Mouse (Mus musculus) CD4-positive helper T cell, adult 2 months (primary cell): ENCODE measurements around the gene Col24a1.

Experiments used
- DNase-seq: peaks from one replicate; pipeline ENCODE4 v3.0.0-alpha.2; 2012; ENCODE audit warnings: low read depth, missing footprints, low spot score

Gene Col24a1

GRCm38 (mm10) chr3:145292337-145293134 is at the start of gene Col24a1:
Gene Col24a1, plus strand, starts transcription at chr3:145292472.
- no peak for DNase-seq

- DNase-seq, result no peak
These were observed 44.2 kb upstream of the Col24a1 start for GRCm38 (mm10) chr3:145248040-145248439.

DNA sequence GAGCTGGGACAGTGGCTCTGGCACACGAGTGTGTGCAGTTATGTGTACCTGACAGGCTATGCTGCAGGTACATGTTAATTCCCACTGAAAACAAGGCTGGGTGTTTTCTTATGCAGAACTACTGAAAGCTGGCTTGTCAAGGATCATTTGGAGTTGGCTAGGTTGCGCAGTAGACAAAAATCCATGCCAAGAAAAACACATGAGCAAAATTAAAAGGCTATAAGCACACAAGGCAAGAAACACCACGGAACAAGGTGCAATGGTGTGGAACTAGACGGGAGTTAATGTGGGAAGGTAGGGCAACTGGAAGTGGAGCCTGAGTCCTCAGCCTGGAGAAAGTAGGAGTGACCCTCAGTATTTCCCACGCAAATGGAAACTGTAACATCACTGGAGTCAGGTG is 39.2 kb upstream of the Col24a1 start:
- DNase-seq, result no peak

DNA sequence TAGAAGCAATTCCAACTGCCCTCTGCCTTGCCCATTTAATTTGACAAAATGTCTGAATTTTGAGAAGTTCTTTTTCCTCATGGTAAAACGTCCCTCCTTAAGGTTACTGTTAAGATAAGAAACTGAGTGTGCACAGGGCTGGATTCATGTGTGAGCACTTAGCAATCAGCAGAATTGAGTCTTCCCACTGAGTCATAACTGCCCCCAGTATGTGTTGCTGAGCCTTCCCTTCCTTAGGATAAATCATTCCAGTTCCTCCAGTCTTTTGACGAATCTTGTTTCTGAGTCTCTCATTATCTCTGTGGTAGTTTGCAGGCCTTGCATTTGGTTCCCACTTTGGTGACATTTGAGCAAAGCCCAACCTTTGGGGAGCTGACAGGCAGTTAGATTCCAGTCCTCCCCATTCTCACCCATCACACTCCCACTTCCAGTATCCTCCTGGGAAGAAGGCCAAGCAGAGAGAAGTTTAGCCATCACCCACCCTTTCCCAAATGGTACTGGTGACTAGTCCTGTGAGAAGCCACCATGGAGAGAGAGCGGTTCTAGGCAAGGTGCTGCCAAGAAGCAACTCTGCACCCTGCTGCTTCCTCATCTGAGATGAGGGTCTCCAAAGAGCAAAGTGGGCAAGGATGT is 37.4 kb upstream of the Col24a1 start:
- DNase-seq, result no peak

DNA sequence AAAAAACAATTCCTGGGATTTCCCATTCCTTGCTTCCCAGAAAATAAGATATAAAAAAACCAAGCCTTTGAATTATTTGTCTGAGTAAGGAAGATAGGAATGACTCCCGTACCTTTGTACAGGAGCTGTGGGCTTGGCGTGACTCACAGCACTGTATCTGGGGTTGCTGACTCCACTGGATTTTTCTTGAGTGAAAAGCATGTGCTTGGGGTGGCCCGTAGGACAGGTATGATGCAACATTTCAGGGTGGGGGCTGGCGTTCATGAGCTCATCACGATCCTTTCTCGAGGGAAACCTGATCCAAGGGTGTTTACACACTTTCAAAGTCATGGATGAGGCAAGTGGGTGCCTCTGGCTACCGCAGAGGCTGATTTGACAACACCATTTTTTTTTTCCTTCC is 35.6 kb upstream of the Col24a1 start:
- DNase-seq, result no peak

GRCm38 (mm10) chr3:145259678-145260077 is 32.6 kb upstream of the Col24a1 start:
- DNase-seq, result no peak

DNA sequence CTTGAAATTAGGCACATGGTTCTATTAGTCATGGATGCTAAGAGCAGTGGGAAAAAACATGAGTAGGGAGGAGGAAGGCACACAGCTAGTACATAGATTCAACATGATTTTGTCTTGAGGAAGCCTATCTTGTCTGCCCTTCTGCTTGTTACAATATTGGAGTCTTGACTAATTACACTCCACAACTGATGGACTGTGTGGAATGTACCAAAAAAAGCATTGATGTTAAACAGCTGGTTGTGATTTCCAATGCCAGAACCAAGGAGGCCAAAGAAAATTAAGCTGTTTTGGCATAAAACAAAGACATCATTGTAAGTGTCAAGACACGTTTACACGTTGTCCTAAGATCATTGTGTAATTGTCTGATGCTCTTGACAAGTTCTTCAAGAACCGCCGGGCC is 29.1 kb upstream of the Col24a1 start:
- no peak for DNase-seq

DNA sequence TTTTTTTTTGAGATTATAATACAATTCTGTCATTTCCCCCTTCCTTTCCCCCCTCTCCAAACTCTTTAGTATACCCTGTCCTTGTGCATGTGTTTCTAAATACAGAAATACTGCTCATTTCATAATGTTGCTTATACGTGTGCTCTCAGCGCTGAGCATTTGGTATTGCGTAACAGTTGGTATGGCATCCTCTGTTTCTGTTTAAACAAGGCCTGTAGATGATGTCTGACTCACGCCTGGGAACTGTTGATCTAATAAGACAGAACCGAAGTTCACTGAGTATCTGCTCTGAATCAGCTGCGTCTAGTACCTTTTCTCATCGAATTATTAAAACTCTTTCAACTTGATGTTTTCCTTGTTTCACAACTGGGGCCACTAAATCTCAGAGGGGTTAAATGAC is 24.2 kb upstream of the Col24a1 start:
- DNase-seq, result no peak

- DNase-seq, result no peak
These were observed 18.1 kb upstream of the Col24a1 start for GRCm38 (mm10) chr3:145274191-145274590.

DNA sequence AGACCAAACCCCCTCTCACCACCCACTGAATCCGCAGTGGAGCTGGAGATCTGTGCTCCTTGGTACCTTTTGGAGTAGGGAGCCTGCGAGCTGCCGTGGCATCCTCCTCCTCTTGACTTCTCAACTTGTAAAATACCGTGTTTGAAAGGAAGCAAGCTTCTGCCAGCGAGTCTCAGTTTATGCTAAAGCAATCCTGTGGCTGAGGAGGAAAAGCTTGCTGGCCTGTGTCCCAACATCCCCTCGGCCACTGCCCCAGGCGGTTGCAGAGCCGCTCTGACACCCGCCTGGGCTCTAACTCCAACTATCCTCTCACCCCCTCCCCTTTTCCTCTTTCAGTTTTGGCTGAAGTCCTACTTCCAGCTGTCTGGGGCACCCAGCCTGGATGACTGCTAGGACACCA is 935 bp downstream of the Col24a1 start:
- DNase-seq, result no peak

GRCm38 (mm10) chr3:145293623-145294307 is 1.5 kb downstream of the Col24a1 start:
- DNase-seq, result no peak

GRCm38 (mm10) chr3:145299980-145300591 is 7.8 kb downstream of the Col24a1 start:
- no peak for DNase-seq

GRCm38 (mm10) chr3:145305311-145305710 is 13.0 kb downstream of the Col24a1 start:
- DNase-seq, result no peak

DNA sequence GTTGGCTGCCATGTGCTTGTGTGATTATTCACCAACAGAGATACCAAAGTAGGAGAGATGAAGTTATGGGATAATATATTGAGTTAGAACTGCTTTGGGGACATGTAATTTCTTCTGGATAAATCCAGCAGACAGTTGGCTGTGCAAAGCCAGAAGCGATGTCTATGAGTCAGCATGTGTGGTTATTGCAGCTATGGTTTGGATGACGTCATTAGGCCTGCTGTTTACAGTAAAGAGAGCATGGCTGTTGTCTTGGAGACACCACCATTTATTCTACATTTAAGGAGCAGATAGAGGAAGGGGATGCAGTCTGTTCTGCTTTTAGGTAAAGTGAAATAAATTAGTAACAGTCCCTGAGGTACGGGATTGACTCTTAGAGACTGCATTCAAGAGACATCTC is 14.9 kb downstream of the Col24a1 start:
- no peak for DNase-seq

GRCm38 (mm10) chr3:145320587-145321274 is 28.5 kb downstream of the Col24a1 start:
- DNase-seq, result no peak

DNA sequence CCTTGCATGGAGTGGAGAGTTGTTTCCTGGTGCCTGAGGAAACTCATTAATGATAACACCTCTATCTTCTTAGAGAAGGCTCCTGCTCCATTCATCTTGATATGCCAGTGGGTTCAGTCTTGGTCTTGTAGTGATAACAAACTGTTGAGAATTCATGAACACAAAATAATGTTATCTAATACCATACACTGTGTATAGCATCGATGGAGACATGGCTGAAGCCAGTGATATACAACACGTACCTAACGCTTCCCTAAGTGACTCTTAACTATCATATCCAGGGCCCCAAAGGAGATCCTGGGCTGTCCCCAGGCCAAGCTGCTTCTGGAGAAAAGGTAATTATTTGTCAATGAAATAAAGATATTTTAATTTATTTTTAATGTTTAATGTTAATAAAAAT is 33.1 kb downstream of the Col24a1 start:
- DNase-seq, result no peak

GRCm38 (mm10) chr3:145331642-145332041 is 39.4 kb downstream of the Col24a1 start:
- DNase-seq, result no peak

- no peak for DNase-seq
These were observed 41.8 kb downstream of the Col24a1 start for GRCm38 (mm10) chr3:145334046-145334445.

GRCm38 (mm10) chr3:145337161-145337560 is 44.9 kb downstream of the Col24a1 start:
- no peak for DNase-seq

DNA sequence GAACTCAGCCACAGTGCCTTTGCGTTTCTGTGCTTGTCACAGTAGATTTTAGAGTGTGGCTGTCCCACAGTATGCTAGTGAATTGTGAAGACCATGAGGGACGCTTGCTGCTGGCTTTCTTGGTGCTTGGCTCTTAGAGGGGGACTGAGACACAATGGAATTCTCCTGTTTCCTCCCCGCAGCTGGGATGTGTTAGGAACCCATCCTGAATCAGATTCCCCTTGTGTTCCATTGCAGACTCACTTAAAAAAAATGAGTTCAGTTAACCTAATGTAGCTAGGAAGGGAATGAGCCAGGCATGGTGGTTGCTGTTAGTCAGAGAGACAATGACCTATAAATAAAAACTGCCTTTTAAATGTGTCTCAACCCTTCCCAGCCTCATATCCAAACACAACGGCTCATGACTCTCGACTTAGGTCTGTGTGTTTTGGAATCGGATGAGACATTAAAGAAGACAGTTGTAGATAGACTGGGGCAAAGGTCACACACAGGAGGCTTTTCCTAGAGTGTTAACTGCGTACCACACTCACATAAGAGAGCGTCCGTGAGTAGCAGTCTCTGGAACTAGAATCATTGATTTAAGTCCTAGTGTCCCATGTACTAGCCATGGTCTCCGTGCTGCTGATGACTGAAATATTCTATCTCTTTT is 47.7 kb downstream of the Col24a1 start:
- no peak for DNase-seq

DNA sequence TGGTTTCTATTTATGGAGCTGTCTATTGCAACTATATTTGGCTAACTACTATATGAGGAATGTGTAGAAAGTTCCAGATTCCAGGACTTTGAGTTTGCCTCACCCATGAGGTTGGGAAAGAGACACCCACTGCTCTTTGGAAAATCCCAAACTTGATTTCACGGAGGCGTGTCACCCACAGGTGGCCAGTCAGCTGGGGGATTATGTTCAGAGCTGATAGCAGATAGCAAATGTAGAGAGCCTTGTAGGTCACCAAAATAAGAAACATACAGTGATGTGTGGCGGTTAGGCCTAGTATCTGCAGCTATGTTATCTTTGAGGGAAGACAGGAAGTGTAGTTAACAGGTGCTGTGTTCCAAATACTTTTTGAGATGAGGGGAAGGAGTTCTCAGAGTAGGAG is 56.4 kb downstream of the Col24a1 start:
- DNase-seq, result no peak
